Mouse (Mus musculus): ENCODE measurements around the gene Snrnp200. TPM values are rescaled to one million over a fixed set of nuclear protein-coding genes. Genes with fewer than 3 reads are reported as not detected.

Snrnp200 gene
- polyA plus RNA-seq, 1 experiment: 41.2 TPM

GRCm38 (mm10) chr2:127217746-127218145, 9.6 kb downstream of the Snrnp200 start:
- H3K27me3 ChIP-seq (ENCODE audit: control insufficient read depth, insufficient read depth, insufficient read length): no peaks in the 10 kb centered on the region
- no peaks in the 10 kb centered on the region for H3K79me2 ChIP-seq (ENCODE audit: control insufficient read depth, insufficient read depth)
- H3K4me2 ChIP-seq (ENCODE audit: low read depth): no peak overlapping the region
- H3ac ChIP-seq (ENCODE audit: control insufficient read depth, insufficient read length): no peak overlapping the region
- no peak for TF ChIP-seq POLR2AphosphoS2 (IDR thresholded peaks at IDR 0.05; ENCODE audit: insufficient read length, low read depth)
- TF ChIP-seq E2F4 (IDR thresholded peaks at IDR 0.05; ENCODE audit: insufficient read depth): no peak
- no peak for TF ChIP-seq REST (IDR thresholded peaks at IDR 0.05; ENCODE audit: insufficient read depth, insufficient read length)
- no peak for TF ChIP-seq MYOG (IDR thresholded peaks at IDR 0.05; ENCODE audit: control insufficient read depth in 1 of 3, insufficient read depth in 1 of 3, insufficient read length in 2 of 3, low read depth in 2 of 3)
- TF ChIP-seq MAX (IDR thresholded peaks at IDR 0.05; ENCODE audit: low read depth): no peak
- TF ChIP-seq POLR2A (IDR thresholded peaks at IDR 0.05; ENCODE audit: insufficient read length, low read depth): no peak
- TF ChIP-seq SRF (IDR thresholded peaks at IDR 0.05; ENCODE audit: control insufficient read depth, insufficient read length, low read depth): no peak
- TF ChIP-seq USF1 (IDR thresholded peaks at IDR 0.05; ENCODE audit: low read depth): no peak
- TF ChIP-seq TCF12 (IDR thresholded peaks at IDR 0.05; ENCODE audit: insufficient read depth, poor library complexity, severe bottlenecking): no peak
- TF ChIP-seq CEBPB (IDR thresholded peaks at IDR 0.05; ENCODE audit: insufficient read depth, poor library complexity, severe bottlenecking): no peak
- no peak for TF ChIP-seq MYOD1 (IDR thresholded peaks at IDR 0.05; ENCODE audit: control insufficient read depth in 1 of 3, insufficient read length in 2 of 3, low read depth in 2 of 3)
- no peak for TF ChIP-seq TCF3 (IDR thresholded peaks at IDR 0.05; ENCODE audit: insufficient read length, low read depth)
- no peak overlapping the region for H3K4me3 ChIP-seq
- H3K36me3 ChIP-seq (ENCODE audit: control insufficient read depth, insufficient read depth): peaks cover 67% of the 10 kb centered on the region

- Histone ChIP-seq H3K4me3 (no peak overlapping the region), H3K27me3 (ENCODE audit: control insufficient read depth, insufficient read depth, insufficient read length) (no peaks in the 10 kb centered on the region), H3K4me2 (ENCODE audit: low read depth) (no peak overlapping the region), H3ac (ENCODE audit: control insufficient read depth, insufficient read length) (no peak overlapping the region), H3K79me2 (ENCODE audit: control insufficient read depth, insufficient read depth) (no peaks in the 10 kb centered on the region), H3K36me3 (ENCODE audit: control insufficient read depth, insufficient read depth) (peaks cover 71% of the 10 kb centered on the region)
- TF ChIP-seq E2F4 (IDR thresholded peaks at IDR 0.05; ENCODE audit: insufficient read depth): no peak
- no peak for TF ChIP-seq MAX (IDR thresholded peaks at IDR 0.05; ENCODE audit: low read depth)
Observed at GRCm38 (mm10) chr2:127225261-127225660, 17.1 kb downstream of the Snrnp200 start.

- Histone ChIP-seq H3K36me3 (ENCODE audit: control insufficient read depth, insufficient read depth) (peaks cover 55% of the 10 kb centered on the region), H3ac (ENCODE audit: control insufficient read depth, insufficient read length) (no peak overlapping the region), H3K4me3 (no peak overlapping the region), H3K79me2 (ENCODE audit: control insufficient read depth, insufficient read depth) (no peaks in the 10 kb centered on the region), H3K27me3 (ENCODE audit: control insufficient read depth, insufficient read depth, insufficient read length) (no peaks in the 10 kb centered on the region), H3K4me2 (ENCODE audit: low read depth) (no peak overlapping the region)
- TF ChIP-seq MYOG (IDR thresholded peaks at IDR 0.05; ENCODE audit: control insufficient read depth in 1 of 3, insufficient read depth in 1 of 3, insufficient read length in 2 of 3, low read depth in 2 of 3) (no peak), TCF12 (IDR thresholded peaks at IDR 0.05; ENCODE audit: insufficient read depth, poor library complexity, severe bottlenecking) (no peak), SRF (IDR thresholded peaks at IDR 0.05; ENCODE audit: control insufficient read depth, insufficient read length, low read depth) (no peak), TCF3 (IDR thresholded peaks at IDR 0.05; ENCODE audit: insufficient read length, low read depth) (no peak), MAX (IDR thresholded peaks at IDR 0.05; ENCODE audit: low read depth) (no peak), MYOD1 (IDR thresholded peaks at IDR 0.05; ENCODE audit: control insufficient read depth in 1 of 3, insufficient read length in 2 of 3, low read depth in 2 of 3) (no peak), POLR2A (IDR thresholded peaks at IDR 0.05; ENCODE audit: insufficient read length, low read depth) (no peak), POLR2AphosphoS2 (IDR thresholded peaks at IDR 0.05; ENCODE audit: insufficient read length, low read depth) (no peak), REST (IDR thresholded peaks at IDR 0.05; ENCODE audit: insufficient read depth, insufficient read length) (no peak), CEBPB (IDR thresholded peaks at IDR 0.05; ENCODE audit: insufficient read depth, poor library complexity, severe bottlenecking) (no peak), USF1 (IDR thresholded peaks at IDR 0.05; ENCODE audit: low read depth) (no peak), E2F4 (IDR thresholded peaks at IDR 0.05; ENCODE audit: insufficient read depth) (no peak)
Observed at GRCm38 (mm10) chr2:127237897-127238610, 29.9 kb downstream of the Snrnp200 start.

- no peaks in the 10 kb centered on the region for H3K79me2 ChIP-seq (ENCODE audit: control insufficient read depth, insufficient read depth)
- H3K4me3 ChIP-seq: no peak overlapping the region
- H3K27me3 ChIP-seq (ENCODE audit: control insufficient read depth, insufficient read depth, insufficient read length): no peaks in the 10 kb centered on the region
- no peak overlapping the region for H3ac ChIP-seq (ENCODE audit: control insufficient read depth, insufficient read length)
- TF ChIP-seq USF1 (IDR thresholded peaks at IDR 0.05; ENCODE audit: low read depth): no peak
- no peak overlapping the region for H3K4me2 ChIP-seq (ENCODE audit: low read depth)
- H3K36me3 ChIP-seq (ENCODE audit: control insufficient read depth, insufficient read depth): peaks cover 49% of the 10 kb centered on the region
Observed at GRCm38 (mm10) chr2:127240065-127240464, 31.9 kb downstream of the Snrnp200 start.

- Histone ChIP-seq H3K79me2 (ENCODE audit: control insufficient read depth, insufficient read depth) (peaks cover 23% of the 10 kb centered on the region), H3K4me3 (peak within 1 kb of the TSS; percentile 97), H3ac (ENCODE audit: control insufficient read depth, insufficient read length) (peak within 1 kb of the TSS; percentile 48), H3K4me2 (ENCODE audit: low read depth) (peak within 1 kb of the TSS; percentile 97), H3K27me3 (ENCODE audit: control insufficient read depth, insufficient read depth, insufficient read length) (no peaks in the 10 kb centered on the region), H3K36me3 (ENCODE audit: control insufficient read depth, insufficient read depth) (peaks cover 6% of the 10 kb centered on the region)
- peak in 1 of 3 experiments; percentile 6 for TF ChIP-seq MYOD1 (IDR thresholded peaks at IDR 0.05; ENCODE audit: control insufficient read depth in 1 of 3, insufficient read length in 2 of 3, low read depth in 2 of 3)
- no peak for TF ChIP-seq TCF12 (IDR thresholded peaks at IDR 0.05; ENCODE audit: insufficient read depth, poor library complexity, severe bottlenecking)
- peak in 1 of 3 experiments; percentile 16 for TF ChIP-seq MYOG (IDR thresholded peaks at IDR 0.05; ENCODE audit: control insufficient read depth in 1 of 3, insufficient read depth in 1 of 3, insufficient read length in 2 of 3, low read depth in 2 of 3)
- no peak for TF ChIP-seq TCF3 (IDR thresholded peaks at IDR 0.05; ENCODE audit: insufficient read length, low read depth)
- peak; percentile 71 for TF ChIP-seq SRF (IDR thresholded peaks at IDR 0.05; ENCODE audit: control insufficient read depth, insufficient read length, low read depth)
- no peak for TF ChIP-seq CEBPB (IDR thresholded peaks at IDR 0.05; ENCODE audit: insufficient read depth, poor library complexity, severe bottlenecking)
- TF ChIP-seq USF1 (IDR thresholded peaks at IDR 0.05; ENCODE audit: low read depth): peak; percentile 75
- peak; percentile 85 for TF ChIP-seq POLR2AphosphoS2 (IDR thresholded peaks at IDR 0.05; ENCODE audit: insufficient read length, low read depth)
- TF ChIP-seq POLR2A (IDR thresholded peaks at IDR 0.05; ENCODE audit: insufficient read length, low read depth): peak; percentile 77
- TF ChIP-seq E2F4 (IDR thresholded peaks at IDR 0.05; ENCODE audit: insufficient read depth): peak; percentile 50
- no peak for TF ChIP-seq REST (IDR thresholded peaks at IDR 0.05; ENCODE audit: insufficient read depth, insufficient read length)
- TF ChIP-seq MAX (IDR thresholded peaks at IDR 0.05; ENCODE audit: low read depth): no peak
Observed at GRCm38 (mm10) chr2:127247592-127248333, 39.6 kb downstream of the Snrnp200 start, which contains the start of the genes Ciao1 and Tmem127. Gene Ciao1 (minus strand): TSS chr2:127247816. Gene Tmem127 (plus strand): TSS chr2:127247908.

All from myocyte (in vitro differentiated cells).